Mouse (Mus musculus): ENCODE data around the gene Xlr3a.
"Not testable (repeated sequence)": the region's sequence is repeated elsewhere in the genome, so short reads cannot be mapped to it uniquely, and the experiment has no call there.

Xlr3a gene

GRCm38 (mm10) chrX:73096941-73097508, at the start of gene Xlr3a:
TSS of gene Xlr3a (minus strand) at chrX:73097095.
- peak in 1 of 2 experiments; percentile 29 for DNase-seq

GRCm38 (mm10) chrX:73143218-73143618, 46.3 kb upstream of the Xlr3a start:
- DNase-seq: not testable (repeated sequence)

GRCm38 (mm10) chrX:73122859-73123829, 26.2 kb upstream of the Xlr3a start:
- DNase-seq: not testable (repeated sequence)

DNA sequence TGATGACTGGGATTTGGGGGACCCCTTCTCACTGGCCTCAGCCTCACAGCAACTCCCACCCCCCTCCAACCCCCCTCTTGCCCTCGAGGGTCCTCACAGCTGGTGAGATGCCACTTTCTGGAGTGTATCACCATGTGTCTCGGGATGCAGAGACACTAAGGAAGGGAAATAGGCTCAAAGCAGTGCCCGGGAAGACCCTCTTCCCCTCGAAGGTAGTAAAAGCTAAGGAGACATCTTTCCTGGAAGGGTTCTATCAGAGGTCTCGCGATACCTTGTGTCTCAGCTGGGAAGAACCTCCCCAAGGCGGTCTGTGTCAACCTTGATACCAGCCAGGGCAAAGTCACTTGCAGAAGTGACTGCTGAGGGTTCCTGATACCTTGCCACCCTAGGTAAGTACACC, 19.9 kb upstream of the Xlr3a start, which contains the start of gene Gm14685:
Gene Gm14685, plus strand, starts transcription at position 301 of the 400 bp plus-strand sequence.
- DNase-seq: not testable (repeated sequence)

- not testable (repeated sequence) for DNase-seq
Observed at GRCm38 (mm10) chrX:73082267-73083055, 14.4 kb downstream of the Xlr3a start, which contains the start of gene Xlr4a. TSS of gene Xlr4a (minus strand) at chrX:73082478.

GRCm38 (mm10) chrX:73066765-73067312, 30.1 kb downstream of the Xlr3a start:
- not testable (repeated sequence) for DNase-seq

GRCm38 (mm10) chrX:73064415-73064793, 32.5 kb downstream of the Xlr3a start, which contains the start of gene Pnma3:
TSS of gene Pnma3 (plus strand) at chrX:73064787.
- peak in 1 of 2 experiments; percentile 14 for DNase-seq

DNA sequence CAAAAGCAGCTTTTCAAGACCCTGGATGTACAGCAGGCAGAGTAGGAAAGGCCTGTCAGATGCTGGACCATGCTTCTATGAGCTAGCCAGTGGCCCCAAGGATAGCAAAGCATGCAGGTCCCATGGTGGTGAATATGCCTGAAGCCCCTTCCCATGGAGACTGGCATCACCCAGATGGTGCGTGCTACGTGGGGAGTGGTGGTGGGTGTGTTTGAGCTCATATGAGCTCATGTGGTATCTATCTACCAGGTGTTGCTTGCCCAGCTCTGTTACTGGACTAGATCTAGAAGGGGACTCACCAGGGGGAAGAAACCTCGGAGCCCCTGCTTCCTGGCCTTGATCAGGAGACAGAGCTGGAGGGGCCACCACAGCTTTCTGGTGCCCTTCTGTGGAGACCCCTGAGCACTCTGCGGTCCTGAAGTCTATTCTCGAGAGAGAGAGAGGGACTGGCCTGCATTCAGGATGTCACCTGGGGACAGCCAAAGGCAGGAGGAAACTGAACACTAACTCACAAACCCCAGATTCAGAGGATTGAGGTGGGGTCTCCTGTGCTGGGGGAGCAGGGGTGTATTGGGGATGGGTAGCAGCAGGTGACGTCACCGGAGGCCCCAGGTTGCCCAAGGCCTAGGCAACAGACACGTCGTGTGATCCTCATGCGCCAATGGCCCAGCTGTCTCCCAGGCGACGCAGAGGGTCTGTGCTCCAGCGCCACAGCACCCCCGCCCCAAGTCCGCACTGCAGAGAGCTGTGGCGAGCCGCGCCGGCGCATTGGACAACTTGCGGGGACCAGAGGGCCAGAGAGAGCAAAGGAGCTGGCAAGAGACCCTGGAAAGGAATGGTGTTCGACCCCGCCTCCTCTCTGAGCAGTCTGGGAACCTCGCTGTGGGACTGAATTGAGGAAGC, 33.1 kb downstream of the Xlr3a start:
- DNase-seq: peak; percentile 21 to 36

GRCm38 (mm10) chrX:73062323-73062722, 34.6 kb downstream of the Xlr3a start:
- DNase-seq: no peak

- DNase-seq: no peak
Observed at GRCm38 (mm10) chrX:73061528-73061927, 35.4 kb downstream of the Xlr3a start.

GRCm38 (mm10) chrX:73053860-73054563, 42.9 kb downstream of the Xlr3a start:
- DNase-seq: peak; percentile 93 to 98

DNA sequence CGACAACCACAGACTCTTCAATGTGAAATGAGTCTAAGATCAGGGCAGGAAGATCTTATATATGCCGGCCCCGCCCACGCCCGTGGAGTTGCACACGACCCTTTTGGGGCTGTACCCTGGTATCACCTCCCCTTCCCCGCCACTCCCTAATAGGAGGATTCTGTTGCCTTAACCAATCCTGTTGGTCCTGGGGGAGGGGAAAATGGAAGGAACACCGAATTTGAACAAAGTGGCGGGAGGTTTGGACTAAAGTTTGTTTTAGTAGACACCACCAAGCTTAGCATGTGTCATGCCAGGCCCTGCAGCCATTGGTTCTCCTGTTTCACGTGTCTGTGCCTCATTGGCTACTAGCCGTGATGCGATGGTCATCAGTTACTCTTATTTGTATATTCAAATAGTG, 57.2 kb downstream of the Xlr3a start:
- DNase-seq: no peak

GRCm38 (mm10) chrX:73038831-73039230, 58.1 kb downstream of the Xlr3a start:
- no peak for DNase-seq

GRCm38 (mm10) chrX:73037003-73037402, 59.9 kb downstream of the Xlr3a start, which contains the start of gene Pnma5:
TSS of gene Pnma5 (minus strand) at chrX:73037103.
- no peak for DNase-seq
